Mouse (Mus musculus) 416B (cell line): Measurements from ENCODE around the gene Rptor.

ENCODE experiments used
- DNase-seq: peaks from one replicate; pipeline ENCODE4 v3.0.0; 2011; ENCODE audit warnings: low read depth

Rptor gene

GRCm38 (mm10) chr11:119862523-119863299 is 260.0 kb downstream of the Rptor start:
- DNase-seq = peak; percentile 62

GRCm38 (mm10) chr11:119863421-119863821 is 260.7 kb downstream of the Rptor start:
- peak; percentile 80 for DNase-seq

- DNase-seq = no peak
These were observed 264.1 kb downstream of the Rptor start for GRCm38 (mm10) chr11:119866837-119867236.

- no peak for DNase-seq
These were observed 265.4 kb downstream of the Rptor start for GRCm38 (mm10) chr11:119868138-119868537.

- DNase-seq = no peak
These were observed 265.9 kb downstream of the Rptor start for GRCm38 (mm10) chr11:119868556-119868955.

GRCm38 (mm10) chr11:119871141-119871540 is 268.4 kb downstream of the Rptor start:
- no peak for DNase-seq

GRCm38 (mm10) chr11:119873643-119874042 is 270.9 kb downstream of the Rptor start:
- DNase-seq = no peak

- DNase-seq = peak; percentile 26
These were observed 272.1 kb downstream of the Rptor start for GRCm38 (mm10) chr11:119874841-119875240.

GRCm38 (mm10) chr11:119875685-119876084 is 273.0 kb downstream of the Rptor start:
- peak; percentile 42 for DNase-seq

GRCm38 (mm10) chr11:119877124-119877523 is 274.4 kb downstream of the Rptor start:
- DNase-seq = no peak

GRCm38 (mm10) chr11:119879573-119879972 is 276.9 kb downstream of the Rptor start:
- DNase-seq = no peak

- no peak for DNase-seq
These were observed 280.9 kb downstream of the Rptor start for GRCm38 (mm10) chr11:119883646-119884045.

- no peak for DNase-seq
These were observed 287.3 kb downstream of the Rptor start for GRCm38 (mm10) chr11:119889966-119890365.

GRCm38 (mm10) chr11:119891601-119892215 is 289.0 kb downstream of the Rptor start:
- no peak for DNase-seq

- DNase-seq = no peak
These were observed 291.0 kb downstream of the Rptor start for GRCm38 (mm10) chr11:119893667-119894236.

GRCm38 (mm10) chr11:119894634-119895033 is 291.9 kb downstream of the Rptor start:
- no peak for DNase-seq

- DNase-seq = no peak
These were observed 294.3 kb downstream of the Rptor start for GRCm38 (mm10) chr11:119897041-119897440.

GRCm38 (mm10) chr11:119898976-119899375 is 296.3 kb downstream of the Rptor start:
- no peak for DNase-seq

GRCm38 (mm10) chr11:119901174-119901573 is 298.5 kb downstream of the Rptor start:
- DNase-seq = no peak

GRCm38 (mm10) chr11:119902891-119903290 is 300.2 kb downstream of the Rptor start:
- DNase-seq = no peak

- DNase-seq = peak; percentile 80
These were observed 302.0 kb downstream of the Rptor start for GRCm38 (mm10) chr11:119904621-119905286.

GRCm38 (mm10) chr11:119905794-119906193 is 303.1 kb downstream of the Rptor start:
- DNase-seq = no peak
